Mouse (Mus musculus) thymus, adult 2 months (tissue): ENCODE measurements around the gene Prtg.
A peak's percentile ranks its signal among the peaks of the same experiment; 100 is the strongest.

ENCODE experiments used
- CTCF ChIP-seq: fragments of 200-500 bp; IDR thresholded peaks from 2 replicates; pipeline ENCODE4 v1.5.1; 2012; ENCODE audit warnings: mild to moderate bottlenecking, control low read depth, low read length, moderate library complexity, borderline replicate concordance; ENCODE audit not compliant: control insufficient read depth, poor library complexity, insufficient read depth; ENCODE audit errors: extremely low read depth
- POLR2A ChIP-seq: fragments of 200-500 bp; IDR thresholded peaks from 2 replicates; pipeline ENCODE4 v1.6.1; 2012; ENCODE audit warnings: mild to moderate bottlenecking, low read length, control low read depth, moderate library complexity; ENCODE audit not compliant: control insufficient read depth, poor library complexity, insufficient read depth; ENCODE audit errors: extremely low read depth

DNA sequence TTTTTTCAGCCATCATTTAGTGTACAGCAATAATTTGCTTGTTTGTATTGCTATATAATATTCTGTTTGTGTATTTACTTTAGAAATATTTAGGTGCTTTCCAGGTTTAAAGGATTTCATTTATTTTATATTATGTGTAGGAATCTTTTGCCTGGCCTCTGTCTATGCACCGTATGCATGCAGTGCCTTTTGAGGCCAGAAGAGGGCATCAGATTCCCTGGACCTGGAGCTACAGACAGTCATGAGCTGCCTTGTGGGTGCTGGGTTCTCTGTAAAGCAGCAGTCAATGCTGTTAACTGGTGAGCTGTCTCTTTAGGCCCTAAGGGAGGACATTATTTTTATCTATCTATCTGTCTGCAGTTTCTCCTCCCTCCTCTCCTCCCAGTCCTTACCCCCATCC is 148.9 kb downstream of the Prtg start:
- no peak for TF ChIP-seq POLR2A
- TF ChIP-seq CTCF, result peak; percentile 43; the same call in 1 of the 2 replicates
